9 mouse cellular contexts compared by ENCODE assay signal in the genomic region with DNA sequence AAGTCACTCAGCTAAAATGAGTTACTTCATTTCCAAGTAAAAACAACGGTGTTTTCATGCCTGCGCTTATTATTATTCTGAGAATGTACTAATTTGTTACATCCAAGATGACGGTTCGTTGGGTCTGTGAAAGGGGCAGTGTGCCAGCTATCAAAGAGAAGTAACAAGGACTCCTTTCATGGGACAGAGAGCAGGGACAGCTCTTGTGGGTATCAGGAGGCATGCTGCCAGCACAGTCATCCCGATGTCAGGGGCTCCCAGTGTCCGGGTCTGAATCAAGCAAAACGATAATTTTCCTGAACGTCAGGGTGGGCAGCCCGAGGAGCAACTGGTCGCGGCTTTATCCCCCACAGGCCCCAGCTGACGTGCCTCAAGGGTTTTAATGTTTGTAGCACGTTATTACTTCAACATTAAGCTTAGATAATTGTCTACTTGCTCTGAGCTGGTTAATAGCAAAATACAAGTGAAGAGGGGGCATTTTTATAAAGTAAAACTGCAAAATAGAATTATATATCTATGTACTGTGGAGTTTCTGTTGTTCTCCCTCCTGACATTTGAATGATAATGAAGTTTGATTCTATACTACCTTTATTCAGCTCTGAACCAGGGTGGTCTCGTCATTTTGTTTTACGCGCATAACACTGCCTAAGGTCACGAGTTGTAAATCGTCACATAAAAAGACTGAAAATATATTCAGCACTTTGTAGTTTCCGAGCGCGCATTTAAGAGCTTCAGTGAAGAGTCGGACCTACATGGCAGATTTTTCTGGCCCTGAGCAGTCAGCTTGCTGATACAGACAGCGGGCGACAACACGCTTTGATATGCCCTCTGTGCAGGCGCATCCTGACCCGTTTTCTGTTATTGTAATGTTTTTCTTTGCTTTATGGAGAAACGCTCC.
DNase-seq lines count a peak whose midpoint lies in the region; ATAC-seq and TF ChIP-seq lines count a peak whose summit lies in the region.
"Had no signal": no experiment of that assay in that cellular context is flagged by ENCODE, and none has a peak within 500 bp of the region (broad histone marks: within the 10 kb centered on the region; RNA-seq: fewer than 3 reads in every experiment).

No protein-coding gene starts in this region.

- no peak overlapping the region for H3K27ac ChIP-seq in liver, embryonic 11.5 days (ENCODE audit: low read depth, low read length)
- H3K27ac ChIP-seq: macrophage had no signal

- H3K36me3 ChIP-seq in liver, embryonic 11.5 days (ENCODE audit: control insufficient read depth, insufficient read depth, low read length), result no peaks in the 10 kb centered on the region

- CTCF ChIA-PET in Patski (lab: Charles Lee), result interaction anchor here (0.9 to 1.8 kb wide), 6 partner anchors 8 to 45 kb away, joined by 3 to 4 read pairs (median 3); no protein-coding TSS in a partner anchor

- no peak for TF ChIP-seq POLR2A in lung, adult 2 months (IDR thresholded peaks at IDR 0.05; ENCODE audit: borderline replicate concordance, extremely low read depth, low read depth, low read length)

- intact Hi-C loops in left cerebral cortex, postnatal 25 days (cut with DNase I), result loop anchor here (2.0 to 10.0 kb wide), 3 partner anchors 195 to 218 kb away; no protein-coding TSS in a partner anchor

- in situ Hi-C loops in Patski (cut with MboI; ENCODE audit: low pct_unique_long_range_greater_than_20kb), result no loop called here

- no peaks in the 10 kb centered on the region for H3K9me3 ChIP-seq in liver, embryonic 11.5 days (ENCODE audit: control insufficient read depth, low read length)

- peaks cover 17% of the 10 kb centered on the region for H3K27me3 ChIP-seq in Patski
- no peaks in the 10 kb centered on the region for H3K27me3 ChIP-seq in liver, embryonic 11.5 days (replicated peaks; ENCODE audit: control insufficient read depth, insufficient read depth, low read length)

- no peak overlapping the region for H3K9ac ChIP-seq in liver, embryonic 11.5 days (ENCODE audit: low read depth, low read length)

- H3K4me2 ChIP-seq in liver, embryonic 11.5 days, result no peak overlapping the region

- WGBS in lung, adult 2 months, result 59% methylated on average over 28 of the region's 28 CpGs
- WGBS in liver, embryonic 11.5 days, result 83% methylated on average over 28 of the region's 28 CpGs

- peak; percentile 49 for ATAC-seq in Patski
- ATAC-seq in liver, embryonic 11.5 days (replicated peaks; ENCODE audit: low FRiP score), result no peak

- peak; percentile 39 for DNase-seq in Patski (ENCODE audit: low read depth, low spot score)
- peak; percentile 69 to 81 for DNase-seq in cerebellum, postnatal 10 days
- DNase-seq in frontal cortex, postnatal 25 days (ENCODE audit: low spot score in 2 of 2), result peak; percentile 25 to 34
- DNase-seq in left cerebral cortex, postnatal 25 days (ENCODE audit: low spot score in 2 of 2), result peak; percentile 67 to 75
- peak; percentile 96 for DNase-seq in retina, postnatal 1 day
- no peak for DNase-seq in ovary, adult 18-20 months (ENCODE audit: low spot score)
- no peak for DNase-seq in lung, adult 2 months
- no peak for DNase-seq in liver, embryonic 11.5 days (ENCODE audit: low spot score)

- TF ChIP-seq CTCF in Patski (IDR thresholded peaks at IDR 0.05), result no peak
- no peak for TF ChIP-seq CTCF in lung, adult 2 months (IDR thresholded peaks at IDR 0.05; ENCODE audit: insufficient read depth, low read length)

- H3K4me1 ChIP-seq in lung, adult 2 months (ENCODE audit: control insufficient read depth, insufficient read depth, low read length), result no peaks in the 10 kb centered on the region
- no peaks in the 10 kb centered on the region for H3K4me1 ChIP-seq in liver, embryonic 11.5 days (replicated peaks; ENCODE audit: control insufficient read depth, insufficient read depth, low read length)

- POLR2A ChIA-PET in Patski (lab: Charles Lee), result interaction anchor here (0.6 to 0.7 kb wide), 2 partner anchors 119 to 145 kb away, joined by 3 read pairs; no protein-coding TSS in a partner anchor

- H3K4me3 ChIP-seq in lung, adult 2 months (replicated peaks; ENCODE audit: extremely low read depth, low read depth, low read length), result no peak overlapping the region
- no peak overlapping the region for H3K4me3 ChIP-seq in liver, embryonic 11.5 days (ENCODE audit: low read depth, low read length)

Comparison
In these comparisons a context has a peak if more than half of its experiments do, and no peak if none do; other contexts are left out.
1. DNase-seq: peak in Patski (single experiment), cerebellum, postnatal 10 days (2 of 2), frontal cortex, postnatal 25 days (2 of 2), left cerebral cortex, postnatal 25 days (2 of 2) and retina, postnatal 1 day (single experiment); none in ovary, adult 18-20 months (single experiment), lung, adult 2 months (single experiment) and liver, embryonic 11.5 days (single experiment).